Mouse (Mus musculus): Measurements from ENCODE around the gene Espnl.

The Espnl gene

GRCm38 (mm10) chr1:91317656-91318055 is 4.2 kb upstream of the Espnl start:
- DNase-seq (ENCODE audit: low read depth, low spot score): no peak

GRCm38 (mm10) chr1:91324646-91325045 is 2.8 kb downstream of the Espnl start:
- DNase-seq (ENCODE audit: low read depth, low spot score): no peak

GRCm38 (mm10) chr1:91325488-91326042 is 3.7 kb downstream of the Espnl start:
- no peak for DNase-seq (ENCODE audit: low read depth, low spot score)

- no peak for DNase-seq (ENCODE audit: low read depth, low spot score)
Measured at GRCm38 (mm10) chr1:91332102-91332501, 10.2 kb downstream of the Espnl start.

GRCm38 (mm10) chr1:91333582-91333981 is 11.7 kb downstream of the Espnl start:
- DNase-seq (ENCODE audit: low read depth, low spot score): no peak

GRCm38 (mm10) chr1:91337355-91337754 is 15.5 kb downstream of the Espnl start:
- no peak for DNase-seq (ENCODE audit: low read depth, low spot score)

GRCm38 (mm10) chr1:91344001-91344400 is 22.1 kb downstream of the Espnl start:
- no peak for DNase-seq (ENCODE audit: low read depth, low spot score)

- DNase-seq (ENCODE audit: low read depth, low spot score): peak; percentile 47
Measured at GRCm38 (mm10) chr1:91344921-91345685, 23.2 kb downstream of the Espnl start.

- peak; percentile 76 for DNase-seq (ENCODE audit: low read depth, low spot score)
Measured at GRCm38 (mm10) chr1:91346892-91347291, 25.0 kb downstream of the Espnl start.

GRCm38 (mm10) chr1:91350841-91351240 is 29.0 kb downstream of the Espnl start, which contains the start of gene Klhl30:
Klhl30 (plus strand) TSS chr1:91351016.
- no peak for DNase-seq (ENCODE audit: low read depth, low spot score)

- DNase-seq (ENCODE audit: low read depth, low spot score): no peak
Measured at GRCm38 (mm10) chr1:91351249-91351648, 29.4 kb downstream of the Espnl start.

- no peak for DNase-seq (ENCODE audit: low read depth, low spot score)
Measured at GRCm38 (mm10) chr1:91352277-91352676, 30.4 kb downstream of the Espnl start.

- no peak for DNase-seq (ENCODE audit: low read depth, low spot score)
Measured at GRCm38 (mm10) chr1:91356105-91356504, 34.2 kb downstream of the Espnl start.

GRCm38 (mm10) chr1:91362113-91362512 is 40.2 kb downstream of the Espnl start:
- no peak for DNase-seq (ENCODE audit: low read depth, low spot score)

- no peak for DNase-seq (ENCODE audit: low read depth, low spot score)
Measured at GRCm38 (mm10) chr1:91364822-91365644, 43.2 kb downstream of the Espnl start.

GRCm38 (mm10) chr1:91365816-91366214 is 43.9 kb downstream of the Espnl start:
- DNase-seq (ENCODE audit: low read depth, low spot score): no peak

- peak; percentile 68 for DNase-seq (ENCODE audit: low read depth, low spot score)
Measured at GRCm38 (mm10) chr1:91366215-91367108, 44.6 kb downstream of the Espnl start, which contains the start of gene Erfe. Erfe (plus strand) TSS chr1:91366430.

- DNase-seq (ENCODE audit: low read depth, low spot score): no peak
Measured at GRCm38 (mm10) chr1:91367295-91367694, 45.4 kb downstream of the Espnl start.

- no peak for DNase-seq (ENCODE audit: low read depth, low spot score)
Measured at GRCm38 (mm10) chr1:91369408-91369807, 47.5 kb downstream of the Espnl start.

GRCm38 (mm10) chr1:91370055-91370454 is 48.2 kb downstream of the Espnl start:
- no peak for DNase-seq (ENCODE audit: low read depth, low spot score)

GRCm38 (mm10) chr1:91373414-91373835 is 51.5 kb downstream of the Espnl start:
- DNase-seq (ENCODE audit: low read depth, low spot score): no peak

All from mesoderm, embryonic 11.5 days (tissue).